Mouse (Mus musculus) thymus, postnatal 0 days (tissue): ENCODE measurements around the gene Arvcf. TPM values are rescaled to one million over a fixed set of nuclear protein-coding genes. Genes with fewer than 3 reads are reported as not detected.

Experiments
- DNase-seq: peaks from one replicate; pipeline ENCODE4 v3.0.0-alpha.2; 2015; ENCODE audit warnings: low spot score
- polyA plus RNA-seq: library from polyadenylated mRNA; unstranded; fragments of >200 nt; fragmentation: Nextera tagmentation; extraction: Ambion mirVana; gene quantifications from 2 replicates; pipeline ENCODE4 v1.2.1, GENCODE M21; 2015

Gene Arvcf
- 31.2 and 40.0 TPM in 2 replicates for polyA plus RNA-seq

DNA sequence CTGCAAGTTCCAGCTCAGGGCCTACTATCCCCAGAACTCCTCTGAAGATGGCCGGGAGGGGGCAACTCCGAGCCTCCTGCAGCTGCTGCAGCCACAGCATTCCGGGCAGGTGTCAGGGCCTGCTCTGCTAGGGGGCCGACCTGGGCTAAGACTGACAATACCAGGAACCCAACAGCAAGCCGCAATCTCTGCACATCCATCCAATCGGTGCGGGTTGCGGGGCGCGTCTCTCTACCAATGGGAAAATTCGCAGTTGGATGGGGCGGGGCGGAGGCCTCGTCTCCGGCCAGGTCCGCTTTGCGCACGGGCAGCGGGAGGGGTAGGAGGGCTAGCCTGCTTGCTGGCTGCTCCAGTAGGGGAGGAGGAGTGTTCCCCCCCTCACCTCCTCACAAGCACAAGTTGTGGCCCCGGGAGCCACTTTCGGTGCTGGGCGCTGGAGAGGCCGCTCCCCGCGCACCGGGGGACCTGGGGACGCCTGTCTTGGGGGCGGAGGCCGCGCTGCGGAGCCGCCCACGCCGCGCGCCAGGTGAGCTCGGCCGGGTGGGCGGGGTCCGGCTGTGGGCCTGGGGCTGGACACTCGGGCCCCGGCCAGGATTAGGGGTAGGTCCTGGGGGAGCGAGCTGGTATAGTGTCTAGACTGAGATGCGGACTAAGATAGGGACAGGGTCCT lies at the start of gene Arvcf, which contains the start of gene Tango2:
Gene Arvcf, plus strand, starts transcription at position 252 of the 670 bp plus-strand sequence.
Gene Tango2, minus strand, starts transcription at position 173 of the 670 bp plus-strand sequence.
- peak; percentile 82 for DNase-seq

DNA sequence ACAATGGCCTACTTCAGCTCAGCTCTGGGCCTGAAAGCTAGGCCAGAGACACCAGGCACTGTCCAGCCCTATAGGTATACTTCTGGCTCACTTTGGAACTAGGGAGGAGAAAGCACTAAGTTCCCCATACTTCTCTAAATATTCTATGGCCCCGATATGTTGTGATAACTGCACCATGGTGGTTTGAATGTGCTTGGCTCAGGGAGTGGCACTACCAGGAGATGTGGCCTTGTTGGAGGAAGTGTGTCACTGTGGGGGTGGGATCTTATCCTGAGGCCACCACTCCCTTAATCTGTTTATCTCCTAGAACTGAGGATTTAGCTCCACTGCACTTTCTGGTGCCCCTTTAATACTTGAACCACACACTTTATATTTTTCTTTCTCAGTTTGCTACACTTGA lies 39.8 kb upstream of the Arvcf start:
- no peak for DNase-seq

GRCm38 (mm10) chr16:18318992-18319391 lies 29.0 kb upstream of the Arvcf start:
- no peak for DNase-seq

DNA sequence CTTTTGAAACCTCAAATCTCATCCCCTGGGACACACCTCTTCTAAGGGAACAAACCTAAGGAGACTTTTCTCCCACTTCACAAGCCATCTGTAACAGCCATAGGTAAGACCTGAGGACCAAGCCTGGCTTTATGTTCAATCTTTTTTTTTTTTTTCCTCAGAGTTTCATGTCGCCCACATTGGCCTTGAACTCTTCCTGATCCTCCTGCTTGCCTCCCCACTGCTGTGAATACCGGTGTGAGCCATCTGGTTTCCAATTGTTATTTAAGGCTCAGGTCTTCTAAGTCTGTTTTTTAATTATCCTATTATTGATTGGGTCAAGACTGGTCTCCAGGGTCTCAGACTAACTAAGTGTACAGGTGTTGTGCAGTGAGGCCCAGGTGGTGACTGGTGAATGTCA lies 26.5 kb upstream of the Arvcf start:
- no peak for DNase-seq

DNA sequence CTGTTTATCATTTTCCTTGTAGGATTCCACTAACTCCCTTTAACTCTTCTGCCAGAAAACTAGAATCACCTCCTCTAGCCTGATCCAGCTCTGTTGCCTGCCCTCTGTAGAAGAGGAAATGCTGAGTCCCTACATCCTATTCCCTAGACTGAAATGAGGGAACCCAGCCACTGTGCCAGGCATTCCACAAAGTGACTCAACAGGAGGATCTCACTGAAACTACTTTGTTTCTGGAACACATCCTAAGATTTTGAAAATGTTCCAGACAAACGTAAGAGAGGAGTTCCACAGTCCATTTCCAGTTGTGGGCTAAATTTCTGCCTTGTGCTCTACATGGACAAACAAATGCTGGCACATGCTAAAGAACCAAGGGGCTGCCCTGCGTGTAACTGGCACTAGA lies 24.5 kb upstream of the Arvcf start:
- DNase-seq, result no peak

DNA sequence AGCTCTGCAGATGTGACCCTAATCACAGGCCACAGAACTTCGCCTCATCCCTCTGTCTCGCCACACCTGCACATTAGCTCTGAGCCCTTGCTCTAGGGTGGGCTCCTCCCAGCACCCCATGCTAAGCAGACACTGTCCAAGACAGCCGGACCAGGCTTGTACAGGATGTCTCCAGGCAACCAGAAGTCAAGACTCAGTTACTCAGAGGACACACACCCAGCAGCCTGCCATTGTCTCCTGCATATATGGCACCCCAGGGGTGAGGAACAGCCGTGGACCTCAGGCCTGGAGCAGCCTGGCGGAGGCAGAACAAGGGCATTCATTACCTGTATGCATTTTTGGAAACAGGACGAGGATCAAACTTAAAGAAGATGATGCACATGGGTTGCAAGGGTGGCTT lies 24.0 kb upstream of the Arvcf start:
- DNase-seq, result no peak

DNA sequence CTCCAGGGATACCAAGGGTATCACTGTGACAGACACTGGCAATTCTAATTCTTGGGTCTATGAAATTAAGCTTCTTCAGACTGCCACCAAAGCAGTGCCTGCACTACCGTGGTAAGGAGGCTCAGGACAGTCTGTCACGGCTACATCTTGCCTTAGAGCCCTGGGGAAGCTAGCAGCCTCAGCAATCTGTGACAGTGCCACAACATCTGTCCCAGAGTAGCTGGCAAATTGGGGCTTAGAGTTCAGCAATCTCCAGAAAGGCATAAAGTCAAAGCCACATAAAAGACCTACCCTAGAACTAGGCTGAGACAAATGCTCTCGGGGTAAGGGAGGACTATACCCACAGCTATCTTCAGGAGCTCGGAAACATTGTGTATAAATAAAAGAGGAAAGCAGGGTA lies 22.2 kb upstream of the Arvcf start:
- peak; percentile 76 for DNase-seq

- DNase-seq, result no peak
These were observed 20.0 kb upstream of the Arvcf start for GRCm38 (mm10) chr16:18327936-18328335.

- DNase-seq, result no peak
These were observed 19.5 kb upstream of the Arvcf start for GRCm38 (mm10) chr16:18328524-18328923.

DNA sequence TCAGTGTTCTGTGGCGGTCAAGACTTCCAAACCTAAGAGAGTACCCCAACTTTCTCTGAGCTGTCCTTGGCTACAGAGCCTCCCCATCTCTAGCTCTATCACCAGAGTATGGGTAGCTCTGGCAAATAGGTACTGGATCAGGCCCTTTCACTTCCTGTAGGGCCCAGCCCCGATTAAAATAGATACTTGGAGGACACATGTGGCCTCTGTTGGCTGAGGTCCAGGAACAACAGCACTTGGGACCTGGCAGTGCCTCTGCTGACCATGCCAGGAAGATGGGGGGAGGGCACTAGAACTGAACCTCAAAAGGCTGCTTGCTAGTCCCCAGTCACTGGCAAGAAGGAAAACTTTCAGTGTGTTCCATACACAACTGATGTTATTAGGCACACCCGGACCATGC lies 14.0 kb upstream of the Arvcf start:
- no peak for DNase-seq

DNA sequence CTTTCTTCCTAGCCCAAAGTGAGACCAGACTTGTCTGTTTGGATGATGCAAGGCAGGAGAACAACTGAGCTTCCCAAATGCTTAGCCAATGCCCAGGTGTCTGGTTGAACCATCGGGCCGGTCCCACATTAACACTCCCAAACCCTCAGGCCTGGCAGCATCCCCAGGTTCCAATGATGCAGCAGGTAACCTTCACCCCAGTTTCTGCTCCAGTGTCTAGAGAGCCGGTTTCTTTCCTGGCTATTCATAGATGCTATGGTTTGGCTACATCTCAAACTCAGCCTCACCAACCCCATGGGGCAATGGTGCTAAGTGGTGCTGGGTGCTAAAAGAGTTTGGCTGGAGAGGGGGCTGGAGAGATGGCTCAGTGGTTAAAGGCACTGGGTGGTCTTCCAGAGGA lies 12.0 kb upstream of the Arvcf start:
- no peak for DNase-seq

DNA sequence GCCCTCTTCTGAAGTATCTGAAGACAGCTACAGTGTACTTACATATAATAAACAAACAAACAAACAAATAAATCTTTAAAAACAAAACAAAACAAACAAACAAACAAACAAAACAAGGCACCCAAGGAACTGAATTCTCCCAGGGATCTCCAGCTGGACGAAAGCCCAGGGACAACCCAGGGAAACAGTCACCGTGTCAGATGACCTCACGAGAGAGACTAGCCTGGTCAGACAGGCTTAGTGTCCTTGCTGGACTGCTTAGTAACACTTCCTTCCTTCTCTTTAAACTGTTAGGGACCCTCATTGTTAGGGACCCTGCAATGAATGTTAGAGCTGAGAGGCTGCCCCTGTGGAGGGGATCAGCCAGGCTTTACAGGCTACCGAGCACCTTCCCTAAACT lies 10.7 kb upstream of the Arvcf start:
- no peak for DNase-seq

GRCm38 (mm10) chr16:18339866-18340265 lies 8.1 kb upstream of the Arvcf start:
- DNase-seq, result no peak

DNA sequence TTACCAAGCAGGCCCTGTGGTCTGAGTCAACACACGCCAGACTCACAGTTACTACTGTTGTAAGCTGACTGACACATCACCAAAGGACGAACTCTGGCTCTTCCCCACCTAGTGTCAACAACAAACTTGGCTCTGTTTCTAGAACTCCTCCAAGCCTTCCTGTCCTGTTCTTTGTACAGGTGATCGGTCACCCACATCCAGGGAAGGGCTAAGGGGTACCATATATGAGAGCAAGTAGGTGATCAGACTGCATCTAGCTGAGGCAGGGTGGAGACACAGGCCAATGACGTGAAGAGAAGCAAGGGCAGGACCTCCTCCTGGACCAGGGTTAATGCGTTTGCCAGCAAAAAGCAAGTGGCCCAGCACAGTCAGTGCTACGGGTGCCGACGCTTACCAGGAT lies 6.4 kb upstream of the Arvcf start:
- no peak for DNase-seq

DNA sequence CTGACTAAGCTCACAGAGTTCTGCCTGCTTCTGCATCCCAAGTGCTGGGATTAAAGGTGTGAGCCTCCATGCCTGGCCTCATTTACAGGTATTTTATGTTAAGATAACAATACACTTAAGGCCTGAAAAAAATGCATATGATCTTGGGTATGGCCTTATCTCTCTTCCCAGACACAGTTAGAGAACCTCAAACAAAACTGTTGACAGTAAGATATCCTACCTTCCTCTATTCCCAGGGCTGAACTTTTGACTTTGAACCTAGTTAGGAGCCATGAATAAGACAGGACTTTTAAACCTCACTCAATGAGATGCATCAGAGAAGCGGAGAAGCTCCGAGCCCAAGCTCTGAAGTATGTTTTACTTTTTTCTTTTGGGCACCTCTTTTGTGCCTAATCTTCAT lies 5.9 kb upstream of the Arvcf start:
- no peak for DNase-seq

GRCm38 (mm10) chr16:18342650-18343570 lies 5.1 kb upstream of the Arvcf start:
- no peak for DNase-seq

DNA sequence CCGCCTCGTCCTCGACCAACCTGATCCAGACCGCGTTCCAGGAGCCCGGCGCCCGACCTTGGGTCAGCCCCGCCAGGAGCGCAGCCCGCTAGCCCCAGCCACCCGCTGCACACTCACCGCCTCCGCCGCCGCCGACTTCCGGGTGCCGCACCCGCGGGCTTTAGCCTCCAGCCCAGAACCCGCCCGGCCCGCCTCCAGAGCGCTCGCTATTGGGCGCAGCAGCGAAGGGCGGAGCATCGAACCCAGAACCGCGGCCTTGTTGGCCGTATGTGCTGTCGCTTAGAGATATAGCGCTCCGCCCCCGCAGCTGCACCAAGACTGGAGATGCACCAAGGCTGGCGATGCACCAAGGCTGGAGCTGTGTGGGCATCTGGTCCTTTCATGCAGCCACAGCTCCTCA lies 4.2 kb upstream of the Arvcf start:
- DNase-seq, result peak; percentile 97

DNA sequence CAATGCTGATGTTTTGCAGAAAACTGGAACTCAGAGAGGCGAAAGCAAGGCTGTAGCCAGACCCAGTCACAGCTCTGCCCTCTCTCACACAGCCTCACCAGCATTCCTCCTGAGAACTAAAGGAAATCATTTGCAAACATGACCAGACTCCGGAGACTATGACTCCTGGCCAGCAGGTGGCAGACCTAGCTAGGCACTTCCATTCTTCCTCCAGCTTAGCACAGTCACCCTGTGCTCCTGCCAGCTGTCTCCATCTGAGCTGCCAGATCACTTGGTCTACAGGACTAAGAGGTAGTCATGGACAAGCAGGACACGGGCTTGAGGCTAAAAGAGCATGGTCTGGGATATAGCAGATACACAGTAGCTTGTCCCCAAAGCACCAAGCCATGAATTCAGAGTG lies 2.7 kb upstream of the Arvcf start:
- peak; percentile 88 for DNase-seq

GRCm38 (mm10) chr16:18348601-18349175 lies 706 bp downstream of the Arvcf start:
- DNase-seq, result no peak

DNA sequence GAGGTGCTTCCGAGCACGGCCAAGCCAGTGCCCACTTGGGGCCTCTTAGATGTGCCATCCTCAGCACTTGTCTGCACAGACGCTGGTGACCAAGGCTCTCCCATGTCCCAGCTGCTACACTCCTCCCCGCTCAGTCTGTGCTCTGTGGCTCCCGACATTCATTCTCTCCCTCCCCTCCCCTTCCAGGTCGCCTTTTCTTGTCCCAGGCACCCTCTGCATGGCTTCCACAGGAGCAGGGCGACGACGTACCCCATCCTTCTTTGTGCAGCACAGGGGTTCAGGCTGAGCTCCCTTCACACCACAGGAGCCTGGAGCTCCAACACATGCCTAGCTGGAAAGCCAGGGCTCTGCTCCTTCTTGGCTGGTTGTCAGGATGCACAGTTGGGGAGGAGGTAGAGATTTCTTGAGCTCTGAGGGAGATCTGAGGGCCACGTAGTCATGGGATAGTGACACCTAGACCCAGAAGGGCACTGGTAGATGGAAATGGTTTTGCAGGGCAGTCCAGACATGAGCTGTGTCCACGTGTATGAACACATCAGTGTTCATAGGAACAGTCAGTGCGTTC lies 1.9 kb downstream of the Arvcf start:
- DNase-seq, result no peak

- DNase-seq, result peak; percentile 52
These were observed 3.5 kb downstream of the Arvcf start for GRCm38 (mm10) chr16:18351313-18352055.
